Mouse (Mus musculus) hindbrain, embryonic 11.5 days (tissue): ENCODE measurements around the gene Six4. TPM values are rescaled to one million over a fixed set of nuclear protein-coding genes. Genes with fewer than 3 reads are reported as not detected.

Experiments used
- ATAC-seq: fragments of 200-750 bp; cut with Nextera tagmentation; 2 replicates; pipeline ENCODE4 v1.8.0; 2017; ENCODE audit warnings: mild to moderate bottlenecking, moderate TSS enrichment, moderate library complexity; ENCODE audit not compliant: low FRiP score
- DNase-seq: peaks from one replicate; pipeline ENCODE4 v3.0.0-alpha.2; 2015; ENCODE audit warnings: low spot score
- H3K27ac ChIP-seq: fragments of 300-500 bp; sonication (generic); 2 replicates; pipeline ENCODE4 v1.5.1; 2014; ENCODE audit warnings: mild to moderate bottlenecking, low read depth, low read length
- H3K27me3 ChIP-seq: fragments of 300-500 bp; sonication (generic); 2 replicates; pipeline ENCODE4 v1.6.1; 2014; ENCODE audit warnings: mild to moderate bottlenecking, low read length, moderate library complexity, mixed read lengths; ENCODE audit not compliant: control insufficient read depth, insufficient read depth
- H3K36me3 ChIP-seq: fragments of 300-500 bp; sonication (generic); 2 replicates; pipeline ENCODE4 v1.6.1; 2014; ENCODE audit warnings: mild to moderate bottlenecking, low read length, moderate library complexity, mixed read lengths; ENCODE audit not compliant: control insufficient read depth, insufficient read depth
- H3K4me1 ChIP-seq: fragments of 300-500 bp; sonication (generic); replicated peaks from 2 replicates; pipeline ENCODE4 v1.6.1; 2014; ENCODE audit warnings: low read length, mixed read lengths; ENCODE audit not compliant: control insufficient read depth, insufficient read depth
- H3K4me2 ChIP-seq: fragments of 300-500 bp; sonication (generic); replicated peaks from 2 replicates; pipeline ENCODE4 v1.6.1; 2014; ENCODE audit warnings: mild to moderate bottlenecking, low read depth, low read length
- H3K4me3 ChIP-seq: fragments of 300-500 bp; sonication (generic); 2 replicates; pipeline ENCODE4 v1.5.1; 2014; ENCODE audit warnings: low read depth, low read length
- H3K9ac ChIP-seq: fragments of 300-500 bp; sonication (generic); 2 replicates; pipeline ENCODE4 v1.6.1; 2014; ENCODE audit warnings: low read depth, low read length
- H3K9me3 ChIP-seq: fragments of 300-500 bp; sonication (generic); 2 replicates; pipeline ENCODE4 v1.6.1; 2016; ENCODE audit warnings: low read length; ENCODE audit not compliant: control insufficient read depth
- WGBS: fragments of 180-500 bp; shearing (Covaris S2); extraction: QIAGEN DNeasy Blood & Tissue Kit; methylation state at CpG from one replicate; pipeline ENCODE4 v1.1.7; 2014; 5-methylcytosine and 5-hydroxymethylcytosine counted together
- polyA plus RNA-seq: library from polyadenylated mRNA; unstranded; fragments of >200 nt; fragmentation: Nextera tagmentation; extraction: Ambion mirVana; gene quantifications from 2 replicates; pipeline ENCODE4 v1.2.1, GENCODE M21; 2014

Gene Six4
- polyA plus RNA-seq, 1 experiment from 2014 or later, result 6.5 TPM

DNA sequence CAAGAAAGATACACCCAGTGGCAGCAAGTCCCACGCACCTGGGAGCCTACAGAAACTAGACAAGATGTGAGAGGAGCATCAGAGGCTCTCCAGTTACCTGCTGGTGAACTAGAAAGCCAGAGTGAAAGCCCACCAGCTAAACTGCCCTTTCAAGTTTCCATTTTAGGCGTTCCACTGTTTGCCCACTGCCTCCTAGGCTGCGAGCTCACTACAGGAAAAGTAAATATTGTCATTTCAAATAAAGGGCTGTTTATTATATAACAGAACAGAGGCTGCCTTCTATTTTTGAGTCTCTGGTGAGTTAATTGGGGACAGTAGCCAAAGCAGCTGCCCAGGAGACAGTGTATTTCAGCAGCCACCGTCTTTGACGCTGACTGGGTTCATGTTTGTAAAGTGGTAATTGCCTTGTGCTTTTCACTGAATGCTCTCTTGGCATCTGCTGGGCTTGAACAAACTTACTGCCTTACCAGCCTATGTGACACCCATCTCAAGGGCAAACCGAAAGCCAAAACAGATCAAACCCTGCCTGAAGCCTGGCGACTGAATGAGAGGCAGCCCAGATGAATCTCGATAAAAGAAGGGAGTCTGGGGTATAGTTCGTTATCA is 52.3 kb downstream of the Six4 start:
- WGBS, result 61% methylated on average over 9 of the region's 9 CpGs
- H3K4me1 ChIP-seq, result no peaks in the 10 kb centered on the region
- H3K4me3 ChIP-seq, result no peak overlapping the region
- DNase-seq (no peak), ATAC-seq (no peak)
- no peaks in the 10 kb centered on the region for H3K9me3 ChIP-seq
- no peak overlapping the region for H3K27ac ChIP-seq
- no peaks in the 10 kb centered on the region; the same call in 1 of the 2 replicates for H3K27me3 ChIP-seq
- no peaks in the 10 kb centered on the region for H3K36me3 ChIP-seq
- no peak overlapping the region for H3K4me2 ChIP-seq
- no peak overlapping the region for H3K9ac ChIP-seq

GRCm38 (mm10) chr12:73057492-73057891 is 55.8 kb downstream of the Six4 start:
- no peak overlapping the region for H3K4me3 ChIP-seq
- ATAC-seq (no peak), DNase-seq (no peak)
- no peaks in the 10 kb centered on the region for H3K36me3 ChIP-seq
- WGBS, result 86% methylated on average over 6 of the region's 6 CpGs
- peaks cover 32% of the 10 kb centered on the region for H3K27me3 ChIP-seq
- no peak overlapping the region for H3K4me2 ChIP-seq
- no peaks in the 10 kb centered on the region for H3K9me3 ChIP-seq
- H3K4me1 ChIP-seq, result no peaks in the 10 kb centered on the region
- H3K27ac ChIP-seq, result no peak overlapping the region
- no peak overlapping the region for H3K9ac ChIP-seq

DNA sequence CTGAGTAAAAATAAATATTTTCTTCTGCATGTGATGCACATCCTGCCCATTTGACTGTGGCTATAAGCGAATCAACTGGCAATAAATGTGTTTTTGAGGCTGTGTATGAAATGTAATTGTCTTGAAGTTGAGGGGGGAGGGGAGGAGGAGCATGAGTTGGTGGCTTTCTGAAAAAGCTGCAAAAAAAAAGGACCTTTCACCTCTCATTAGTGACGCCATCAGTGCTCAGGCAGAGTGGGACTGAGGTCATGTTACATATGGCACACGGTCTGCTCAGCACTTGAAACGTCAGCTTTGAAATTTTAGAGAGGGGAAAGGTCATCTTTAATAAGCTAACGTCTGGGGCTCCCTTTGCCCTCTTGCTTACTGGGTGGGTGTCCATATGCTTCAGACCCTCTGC is 57.8 kb downstream of the Six4 start:
- Histone ChIP-seq H3K4me3 (no peak overlapping the region), H3K27ac (no peak overlapping the region), H3K36me3 (no peaks in the 10 kb centered on the region), H3K4me1 (no peaks in the 10 kb centered on the region), H3K9me3 (no peaks in the 10 kb centered on the region), H3K4me2 (no peak overlapping the region), H3K27me3 (peaks cover 48% of the 10 kb centered on the region), H3K9ac (no peak overlapping the region)
- WGBS, result 7% methylated on average over 5 of the region's 5 CpGs
- DNase-seq (peak; percentile 41), ATAC-seq (no peak)

- WGBS, result 8% methylated on average over 15 of the region's 15 CpGs
- no peak overlapping the region for H3K9ac ChIP-seq
- H3K9me3 ChIP-seq, result no peaks in the 10 kb centered on the region
- no peaks in the 10 kb centered on the region for H3K4me1 ChIP-seq
- peak overlapping the region; percentile 34; the same call in 1 of the 2 replicates for H3K4me3 ChIP-seq
- no peaks in the 10 kb centered on the region for H3K36me3 ChIP-seq
- ATAC-seq, result no peak
- peak overlapping the region; percentile 48; the same call in 1 of the 2 replicates for H3K4me2 ChIP-seq
- DNase-seq, result peak; percentile 52
- H3K27me3 ChIP-seq, result peaks cover 55% of the 10 kb centered on the region
- H3K27ac ChIP-seq, result no peak overlapping the region
Measured at GRCm38 (mm10) chr12:73054576-73055185, 58.6 kb downstream of the Six4 start.

DNA sequence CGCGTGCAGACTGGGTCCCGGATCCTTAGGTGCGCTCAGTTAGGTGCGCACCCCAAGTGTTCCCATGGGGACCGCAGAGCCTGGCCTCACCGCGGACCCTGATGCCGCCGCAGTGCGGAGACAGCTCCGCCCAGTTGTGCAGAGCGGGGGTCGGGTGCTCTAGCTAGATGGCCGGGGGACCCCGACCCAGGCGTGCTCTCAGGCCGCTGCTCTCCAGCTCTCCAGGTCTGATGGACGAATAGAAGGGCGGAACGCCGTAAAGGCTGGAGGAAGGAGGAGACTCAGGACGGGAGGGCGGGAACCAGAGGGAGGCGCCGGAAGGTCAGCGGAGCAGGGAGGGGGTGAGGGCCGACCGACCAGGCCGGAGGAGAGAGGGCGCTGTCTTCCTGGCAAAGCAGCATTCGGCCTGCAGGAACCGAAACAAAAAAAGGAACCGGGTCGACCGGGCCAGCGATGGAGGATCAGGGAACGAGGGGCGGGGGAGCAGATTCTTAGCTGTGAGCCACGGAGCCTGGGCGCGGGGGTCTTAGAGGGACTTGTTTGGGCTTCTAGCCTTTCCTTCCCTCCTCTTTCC is 59.5 kb downstream of the Six4 start, which contains the start of gene Six1:
Gene Six1 (minus strand): TSS at position 220 of the 574 bp plus-strand sequence.
- Histone ChIP-seq H3K27me3 (peaks cover 63% of the 10 kb centered on the region), H3K4me1 (no peaks in the 10 kb centered on the region), H3K4me3 (peak within 1 kb of the TSS; percentile 34), H3K36me3 (no peaks in the 10 kb centered on the region), H3K4me2 (peak within 1 kb of the TSS; percentile 48), H3K27ac (peak within 1 kb of the TSS; percentile 44; the same call in 1 of the 2 replicates), H3K9me3 (no peaks in the 10 kb centered on the region), H3K9ac (no peak within 1 kb of the TSS; the same call in 1 of the 2 replicates)
- WGBS, result under 1% methylated on average over 40 of the region's 42 CpGs
- DNase-seq (peak; percentile 79), ATAC-seq (peak; percentile 82)

- Histone ChIP-seq H3K27me3 (peaks cover 71% of the 10 kb centered on the region), H3K9ac (no peak overlapping the region), H3K36me3 (no peaks in the 10 kb centered on the region), H3K9me3 (no peaks in the 10 kb centered on the region), H3K4me2 (peak overlapping the region; percentile 48), H3K4me1 (no peaks in the 10 kb centered on the region), H3K4me3 (peak overlapping the region; percentile 34), H3K27ac (peak overlapping the region; percentile 44; the same call in 1 of the 2 replicates)
- DNase-seq, result peak; percentile 70
- no peak for ATAC-seq
- WGBS, result under 1% methylated on average over 34 of the region's 34 CpGs
Measured at GRCm38 (mm10) chr12:73052651-73053591, 60.3 kb downstream of the Six4 start.

DNA sequence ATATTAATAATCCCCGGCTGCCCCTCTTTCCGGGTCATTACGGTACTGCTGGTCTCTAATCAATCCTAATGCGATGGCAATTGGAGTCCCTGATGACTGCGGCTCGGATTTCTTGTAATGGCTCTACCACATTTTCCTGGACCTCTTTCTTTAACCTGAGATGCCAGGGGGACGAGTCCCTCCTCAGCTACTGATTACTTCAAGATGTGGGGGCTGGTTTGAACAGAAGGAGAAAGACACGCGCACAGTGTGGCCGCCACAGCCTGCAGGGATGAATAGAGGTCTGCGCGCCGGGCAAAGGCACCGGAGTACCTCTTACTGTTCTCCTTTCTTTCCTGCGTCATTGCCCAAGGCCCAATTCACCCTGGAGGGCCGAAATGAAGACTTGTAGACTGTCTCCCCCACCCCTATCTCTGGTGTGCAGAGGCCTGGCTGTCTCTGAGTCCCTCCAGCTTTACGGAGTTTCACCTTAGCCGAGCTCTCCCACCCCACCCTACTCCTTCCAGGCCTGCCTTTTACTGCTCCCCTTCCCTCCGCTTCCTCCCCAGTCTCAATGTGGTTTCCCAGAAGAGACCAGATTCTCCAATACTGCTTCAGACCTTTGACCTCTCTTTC is 61.1 kb downstream of the Six4 start:
- H3K27me3 ChIP-seq, result peaks cover 79% of the 10 kb centered on the region
- H3K4me1 ChIP-seq, result no peaks in the 10 kb centered on the region
- no peak overlapping the region for H3K9ac ChIP-seq
- under 1% methylated on average over 19 of the region's 19 CpGs for WGBS
- no peaks in the 10 kb centered on the region for H3K9me3 ChIP-seq
- DNase-seq, result no peak
- no peaks in the 10 kb centered on the region for H3K36me3 ChIP-seq
- H3K27ac ChIP-seq, result 0 out of 2 replicates have a peak overlapping the region, but pooled peaks have one; percentile 44
- ATAC-seq, result no peak
- no peak overlapping the region for H3K4me2 ChIP-seq
- H3K4me3 ChIP-seq, result 0 out of 2 replicates have a peak overlapping the region, but pooled peaks have one; percentile 34
